Mouse (Mus musculus) lung, postnatal 0 days (tissue): Measurements from ENCODE around the gene Dgkb.

Experiments
- CTCF ChIP-seq: IDR thresholded peaks from 2 replicates; pipeline ENCODE4 v1.5.1; 2016; ENCODE audit warnings: antibody characterized with exemption, mild to moderate bottlenecking
- EP300 ChIP-seq: IDR thresholded peaks from 2 replicates; pipeline ENCODE4 v1.6.1; 2016; ENCODE audit warnings: antibody characterized with exemption, mild to moderate bottlenecking, control low read depth

DNA sequence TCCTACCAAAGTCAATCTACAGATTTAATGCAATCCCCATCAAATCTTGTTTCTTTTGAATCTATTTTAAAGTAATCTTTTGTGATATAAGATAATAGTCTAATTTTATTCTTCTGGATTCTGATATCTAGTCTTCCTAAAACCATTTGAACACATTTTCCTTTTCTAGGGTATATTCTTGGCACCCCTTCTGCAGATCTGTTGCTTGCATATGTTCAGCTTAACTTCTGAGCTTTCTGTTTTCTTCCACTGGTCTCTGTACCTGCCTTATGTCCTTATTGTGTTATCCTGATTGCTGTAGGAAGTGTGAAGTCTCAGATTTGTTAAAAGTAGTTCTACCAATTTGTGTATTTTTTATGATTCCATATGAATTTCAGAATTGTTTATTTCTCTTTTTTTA is 451.3 kb downstream of the Dgkb start:
- no peak for TF ChIP-seq CTCF
- TF ChIP-seq EP300: no peak
